Comparison of ENCODE assay signal across 12 mouse cellular contexts in the genomic region with DNA sequence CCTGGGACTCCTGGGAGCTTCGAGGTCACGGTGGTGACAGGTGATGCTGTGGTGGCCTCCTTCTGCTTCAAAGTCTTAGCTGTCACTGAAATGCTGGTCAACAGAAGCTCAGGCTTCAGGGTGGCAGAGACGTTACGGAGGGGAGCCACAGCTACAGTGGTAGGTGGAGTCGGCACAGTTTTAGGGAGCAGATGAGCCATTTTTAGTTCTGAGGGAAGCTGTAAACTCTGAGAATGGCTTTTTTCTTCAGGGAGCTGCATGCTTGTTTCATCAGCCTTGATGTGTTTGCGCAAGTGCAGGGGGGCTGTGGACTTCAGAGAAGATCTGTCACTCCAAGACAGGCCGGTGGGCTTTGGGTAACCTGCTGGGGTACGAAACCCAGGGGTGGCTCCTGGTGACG.
"Had no signal": no experiment of that assay in that cellular context is flagged by ENCODE, and none has a peak within 500 bp of the region (broad histone marks: within the 10 kb centered on the region; RNA-seq: fewer than 3 reads in every experiment).

No protein-coding gene starts in this region.

- DNase-seq: retina, postnatal 1 day; right cerebral cortex, adult 18-20 months; right cerebral cortex, postnatal 14 days; right cerebral cortex, postnatal 25 days; right cerebral cortex, postnatal 4 days; spleen, adult 18-20 months; thymus, adult 18-20 months; thymus, adult 2 months; thymus, postnatal 14 days; thymus, postnatal 25 days; thymus, postnatal 36 days; thymus, postnatal 4 days had no signal
